Mouse (Mus musculus) T-cell, adult 66 days (primary cell): ENCODE data around the gene Opcml. TPM values are rescaled to one million over a fixed set of nuclear protein-coding genes. Genes with fewer than 3 reads are reported as not detected.

Experiments
- total RNA-seq, 2 experiments: library from RNA; stranded (reverse); gene quantifications; 3 replicates in 1 of 2; 4 replicates in 1 of 2; pipeline ENCODE4 v1.2.4; 2023

The Opcml gene
- total RNA-seq, result 1 to 10 TPM; 1.4 to 2.0 TPM

GRCm38 (mm10) chr9:27790725-27791638 lies at the start of gene Opcml:
TSS of gene Opcml (plus strand) at chr9:27790775.

